In the genomic region with DNA sequence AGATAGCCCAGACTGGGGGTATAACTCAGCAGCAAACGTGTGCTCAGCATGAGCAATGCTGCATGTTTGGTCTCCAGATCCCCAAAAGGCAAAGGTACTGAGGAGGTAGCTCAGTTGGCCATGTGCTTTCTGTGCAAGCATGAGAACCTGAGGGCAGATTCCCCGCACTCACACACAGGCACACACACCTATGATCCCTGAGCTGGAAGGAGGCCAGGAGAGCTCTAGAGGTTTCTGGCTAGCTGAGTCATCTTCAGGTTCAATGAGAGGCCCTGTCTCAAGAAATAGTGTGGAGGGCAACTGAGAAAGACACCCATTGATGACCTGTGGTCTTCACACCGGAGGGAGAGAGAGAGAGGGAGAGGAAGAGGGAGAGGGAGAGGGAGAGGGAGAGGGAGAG, we compare ENCODE assay signal across 22 mouse cellular contexts. TPM values are rescaled to one million over a fixed set of nuclear protein-coding genes. Genes with fewer than 3 reads are reported as not detected.
"Had no signal": no experiment of that assay in that cellular context is flagged by ENCODE, and none has a peak within 500 bp of the region (broad histone marks: within the 10 kb centered on the region; RNA-seq: fewer than 3 reads in every experiment).

No protein-coding gene starts in this region.

- DNase-seq: layer of hippocampus, adult 9-11 months; liver; lung, adult 18-20 months; lung, postnatal 10 days; lung, postnatal 36 days; retina, postnatal 1 day; thymus, adult 2 months; thymus, postnatal 14 days; thymus, postnatal 4 days had no signal

- H3K4me3 ChIP-seq: limb, embryonic 10.5 days; limb, embryonic 13.5 days; liver, embryonic 12.5 days; liver, embryonic 15.5 days; lung, embryonic 15.5 days; megakaryocyte, embryonic 14.5 days; midbrain, embryonic 10.5 days; midbrain, embryonic 13.5 days; myocyte; neural tube, embryonic 13.5 days had no signal

- H3K36me3 ChIP-seq: limb, embryonic 10.5 days; limb, embryonic 13.5 days; liver, embryonic 12.5 days; liver, embryonic 15.5 days; lung, embryonic 15.5 days; neural tube, embryonic 13.5 days had no signal

- ATAC-seq: liver, embryonic 12.5 days; midbrain, embryonic 13.5 days; midbrain, embryonic 16.5 days had no signal

- H3K9me3 ChIP-seq: limb, embryonic 10.5 days; limb, embryonic 13.5 days; liver, embryonic 12.5 days; liver, embryonic 15.5 days; lung, embryonic 15.5 days; megakaryocyte, embryonic 14.5 days; midbrain, embryonic 10.5 days; midbrain, embryonic 13.5 days; neural tube, embryonic 13.5 days had no signal

- H3K27me3 ChIP-seq: liver, embryonic 15.5 days; lung, embryonic 15.5 days; midbrain, embryonic 13.5 days; neural tube, embryonic 13.5 days had no signal

- H3K27ac ChIP-seq: limb, embryonic 10.5 days; limb, embryonic 13.5 days; liver, embryonic 12.5 days; liver, embryonic 15.5 days; lung, embryonic 15.5 days; midbrain, embryonic 10.5 days; midbrain, embryonic 13.5 days; neural tube, embryonic 13.5 days; stomach, postnatal 0 days had no signal

- H3K4me2 ChIP-seq: limb, embryonic 13.5 days; liver, embryonic 12.5 days; liver, embryonic 15.5 days; lung, embryonic 15.5 days; midbrain, embryonic 13.5 days; neural tube, embryonic 13.5 days had no signal

- H3K9ac ChIP-seq: limb, embryonic 13.5 days; liver, embryonic 12.5 days; liver, embryonic 15.5 days; lung, embryonic 15.5 days; midbrain, embryonic 13.5 days; neural tube, embryonic 13.5 days had no signal

- H3K4me1 ChIP-seq: megakaryocyte, embryonic 14.5 days had no signal

RNA-seq across cellular contexts. Expression of a gene that starts 19.4 kb away (rescaled TPM):
- total RNA-seq: monocyte, adult 5-6 weeks had no signal
